Mouse (Mus musculus) ES-Bruce4 (cell line): Measurements from ENCODE around the gene Uox.

ENCODE experiments used
- CTCF ChIP-seq: IDR thresholded peaks from one replicate; pipeline ENCODE4 v1.8.1; 2011; ENCODE audit warnings: low read depth, low read length
- EP300 ChIP-seq: IDR thresholded peaks from 2 replicates; pipeline ENCODE4 v1.6.1; 2011; ENCODE audit warnings: low read depth, low read length; ENCODE audit not compliant: insufficient read depth
- POLR2A ChIP-seq: IDR thresholded peaks from one replicate; pipeline ENCODE4 v1.8.1; 2011; ENCODE audit warnings: low read length; ENCODE audit not compliant: insufficient read depth

DNA sequence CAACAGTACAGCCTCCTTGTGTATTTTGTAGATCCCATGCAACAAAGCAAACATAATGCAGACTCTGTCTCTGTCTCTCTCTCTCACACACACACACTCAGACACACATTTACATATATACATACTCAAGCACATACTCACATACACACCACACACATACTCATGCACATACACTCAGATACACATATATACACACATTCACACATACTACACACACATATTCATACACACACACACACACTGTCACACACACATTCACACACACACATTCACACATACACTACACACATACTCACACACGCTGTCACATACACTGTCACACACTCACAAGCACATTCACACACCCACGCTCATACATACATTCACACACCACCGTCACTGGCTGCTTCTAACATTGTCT lies 32.3 kb downstream of the Uox start:
- TF ChIP-seq EP300 (no peak), CTCF (no peak), POLR2A (no peak)
